In genomic region chr9:88404515-88404914, GRCm38 (mm10) we compare ENCODE assay signal across 19 mouse cellular contexts. TPM values are rescaled to one million over a fixed set of nuclear protein-coding genes. Genes with fewer than 3 reads are reported as not detected.
A peak's percentile ranks its signal among the peaks of the same experiment; 100 is the strongest.
DNase-seq lines count a peak whose midpoint lies in the region; ATAC-seq and TF ChIP-seq lines count a peak whose summit lies in the region.
"Had no signal": no experiment of that assay in that cellular context is flagged by ENCODE, and none has a peak within 500 bp of the region (broad histone marks: within the 10 kb centered on the region; RNA-seq: fewer than 3 reads in every experiment).

No protein-coding gene starts in this region.

- H3K4me1 ChIP-seq in liver, embryonic 11.5 days (replicated peaks; ENCODE audit: control insufficient read depth, insufficient read depth, low read length) = no peaks in the 10 kb centered on the region
- peaks cover 0 to 4% of the 10 kb centered on the region in 2 experiments; a peak in 1 of 4 replicates for H3K4me1 ChIP-seq in liver, embryonic 14.5 days (replicated peaks; ENCODE audit: control insufficient read depth in 2 of 2, insufficient read depth in 2 of 2, low read length in 1 of 2)
- no peaks in the 10 kb centered on the region for H3K4me1 ChIP-seq in midbrain, postnatal 0 days (ENCODE audit: insufficient read depth, low read length)
- H3K4me1 ChIP-seq: embryonic facial prominence, embryonic 13.5 days; forebrain, embryonic 10.5 days; hindbrain, embryonic 15.5 days; intestine, embryonic 15.5 days; limb, embryonic 10.5 days; midbrain, embryonic 13.5 days; neural tube, embryonic 13.5 days had no signal

- H3K9ac ChIP-seq in liver, embryonic 11.5 days (ENCODE audit: low read depth, low read length) = no peak overlapping the region
- H3K9ac ChIP-seq in liver, embryonic 14.5 days (replicated peaks) = no peak overlapping the region
- H3K9ac ChIP-seq in midbrain, postnatal 0 days (replicated peaks; ENCODE audit: low read length, poor library complexity, severe bottlenecking) = no peak overlapping the region
- H3K9ac ChIP-seq: embryonic facial prominence, embryonic 13.5 days; hindbrain, embryonic 15.5 days; intestine, embryonic 15.5 days; midbrain, embryonic 13.5 days; neural tube, embryonic 13.5 days had no signal

- no peak for TF ChIP-seq CTCF in liver, embryonic 14.5 days (IDR thresholded peaks at IDR 0.05; ENCODE audit: low read depth)
- TF ChIP-seq CTCF in midbrain, postnatal 0 days (IDR thresholded peaks at IDR 0.05) = no peak

- TF ChIP-seq EP300 in liver, embryonic 14.5 days (IDR thresholded peaks at IDR 0.05; ENCODE audit: low read depth) = no peak

- H3K27me3 ChIP-seq in liver, embryonic 11.5 days (replicated peaks; ENCODE audit: control insufficient read depth, insufficient read depth, low read length) = no peaks in the 10 kb centered on the region
- no peaks in the 10 kb centered on the region for H3K27me3 ChIP-seq in liver, embryonic 14.5 days (ENCODE audit: control insufficient read depth, insufficient read depth, low read length)
- H3K27me3 ChIP-seq in midbrain, postnatal 0 days (ENCODE audit: insufficient read depth, low read length) = no peaks in the 10 kb centered on the region
- H3K27me3 ChIP-seq: embryonic facial prominence, embryonic 13.5 days; hindbrain, embryonic 15.5 days; intestine, embryonic 15.5 days; midbrain, embryonic 13.5 days; neural tube, embryonic 13.5 days had no signal

- H3K9me3 ChIP-seq in liver, embryonic 11.5 days (ENCODE audit: control insufficient read depth, low read length) = no peaks in the 10 kb centered on the region
- H3K9me3 ChIP-seq in liver, embryonic 14.5 days (ENCODE audit: control insufficient read depth, low read length) = no peaks in the 10 kb centered on the region
- H3K9me3 ChIP-seq in midbrain, postnatal 0 days (ENCODE audit: low read length) = no peaks in the 10 kb centered on the region
- H3K9me3 ChIP-seq: embryonic facial prominence, embryonic 13.5 days; forebrain, embryonic 10.5 days; hindbrain, embryonic 15.5 days; intestine, embryonic 15.5 days; limb, embryonic 10.5 days; midbrain, embryonic 13.5 days; neural tube, embryonic 13.5 days had no signal

- 69% methylated on average over 6 of the region's 6 CpGs for WGBS in liver, embryonic 11.5 days
- WGBS in liver, embryonic 14.5 days (ENCODE audit: insufficient replicate concordance) = 50% methylated on average over 6 of the region's 6 CpGs
- 88% methylated on average over 6 of the region's 6 CpGs for WGBS in midbrain, postnatal 0 days

- no peak overlapping the region for H3K4me3 ChIP-seq in liver, embryonic 11.5 days (ENCODE audit: low read depth, low read length)
- no peak overlapping the region for H3K4me3 ChIP-seq in liver, embryonic 14.5 days (ENCODE audit: insufficient read depth in 1 of 2, low read depth in 2 of 2, low read length in 2 of 2)
- no peak overlapping the region for H3K4me3 ChIP-seq in midbrain, postnatal 0 days (ENCODE audit: low read depth, low read length)
- H3K4me3 ChIP-seq: embryonic facial prominence, embryonic 13.5 days; forebrain, embryonic 10.5 days; gastrocnemius, adult 2 months; hindbrain, embryonic 15.5 days; intestine, embryonic 15.5 days; limb, embryonic 10.5 days; midbrain, embryonic 13.5 days; neural tube, embryonic 13.5 days had no signal

- no peak for DNase-seq in liver, embryonic 11.5 days (ENCODE audit: low spot score)
- DNase-seq in liver = no peak
- no peak for DNase-seq in liver, embryonic 14.5 days (ENCODE audit: low read depth in 3 of 3, low spot score in 3 of 3)
- no peak for DNase-seq in adrenal gland, postnatal 36 days
- no peak for DNase-seq in thymus, postnatal 14 days
- DNase-seq in midbrain, postnatal 0 days (ENCODE audit: low spot score) = no peak
- DNase-seq: cerebellum, adult 9-11 months had no signal

- H3K36me3 ChIP-seq in liver, embryonic 11.5 days (ENCODE audit: control insufficient read depth, insufficient read depth, low read length) = peaks cover 8% of the 10 kb centered on the region; the same call in 1 of the 2 replicates
- H3K36me3 ChIP-seq in liver, embryonic 14.5 days (replicated peaks; ENCODE audit: control insufficient read depth, insufficient read depth, low read depth) = peaks cover 2% of the 10 kb centered on the region
- H3K36me3 ChIP-seq in midbrain, postnatal 0 days (ENCODE audit: insufficient read depth, low read length) = peaks cover 24% of the 10 kb centered on the region

- H3K4me2 ChIP-seq in liver, embryonic 11.5 days = peak overlapping the region; percentile 31; the same call in 1 of the 2 replicates
- H3K4me2 ChIP-seq in liver, embryonic 14.5 days (ENCODE audit: low read depth) = peak overlapping the region; percentile 9
- H3K4me2 ChIP-seq in midbrain, postnatal 0 days (ENCODE audit: low read depth, low read length, poor library complexity, severe bottlenecking) = no peak overlapping the region
- H3K4me2 ChIP-seq: embryonic facial prominence, embryonic 13.5 days; hindbrain, embryonic 15.5 days; intestine, embryonic 15.5 days; midbrain, embryonic 13.5 days; neural tube, embryonic 13.5 days had no signal

- ATAC-seq in liver, embryonic 11.5 days (replicated peaks; ENCODE audit: low FRiP score) = no peak
- peak; percentile 37; the same call in 1 of the 2 replicates for ATAC-seq in erythroblast, adult 5-6 weeks (replicated peaks; ENCODE audit: low FRiP score, poor library complexity, severe bottlenecking)
- ATAC-seq in liver, embryonic 14.5 days (ENCODE audit: insufficient read depth) = peak; percentile 62; the same call in 1 of the 2 replicates
- no peak for ATAC-seq in midbrain, postnatal 0 days (ENCODE audit: low FRiP score)
- ATAC-seq: intestine, embryonic 15.5 days; midbrain, embryonic 13.5 days had no signal

- no peak overlapping the region for H3K27ac ChIP-seq in liver, embryonic 11.5 days (ENCODE audit: low read depth, low read length)
- no peak overlapping the region for H3K27ac ChIP-seq in liver, embryonic 14.5 days
- H3K27ac ChIP-seq in midbrain, postnatal 0 days (ENCODE audit: low read depth, low read length) = no peak overlapping the region
- H3K27ac ChIP-seq: embryonic facial prominence, embryonic 13.5 days; forebrain, embryonic 10.5 days; gastrocnemius, adult 2 months; hindbrain, embryonic 15.5 days; intestine, embryonic 15.5 days; limb, embryonic 10.5 days; macrophage; midbrain, embryonic 13.5 days; neural tube, embryonic 13.5 days had no signal

RNA-seq across cellular contexts. Expression of gene Snx14, which starts 34.2 kb away (rescaled TPM):
- 19.6 and 23.9 TPM in 2 replicates for polyA plus RNA-seq in liver, embryonic 11.5 days (2014; fragmentation: Nextera tagmentation; extraction: Ambion mirVana)
- 12.7 and 19.6 TPM in 2 replicates for total RNA-seq in erythroblast, adult 5-6 weeks (2015; ENCODE audit: low replicate concordance)
- total RNA-seq in erythroblast, adult 5-6 weeks (2017; ENCODE audit: low replicate concordance) = 12.8 and 12.9 TPM in 2 replicates
- polyA plus RNA-seq in liver, embryonic 14.5 days (2012; rRNA removed) = 4.8 and 8.6 TPM in 2 replicates
- polyA plus RNA-seq in liver, embryonic 14.5 days (2014; fragmentation: Nextera tagmentation; extraction: Ambion mirVana) = 9.9 and 10.1 TPM in 2 replicates
- total RNA-seq in adrenal gland, postnatal 36 days (2021) = 10 to 100 TPM; 44.5 to 59.5 TPM
- total RNA-seq in midbrain, postnatal 0 days (2014; rRNA removed) = 33.5 and 43.0 TPM in 2 replicates
- polyA plus RNA-seq in midbrain, postnatal 0 days (2015; fragmentation: Nextera tagmentation; extraction: Ambion mirVana) = 28.6 TPM in 2 replicates

RNA-seq across cellular contexts. Expression of gene Gm20537, which starts 51.9 kb away (rescaled TPM):
- polyA plus RNA-seq in liver, embryonic 11.5 days (2014; fragmentation: Nextera tagmentation; extraction: Ambion mirVana) = not detected in 2 replicates
- total RNA-seq in erythroblast, adult 5-6 weeks (2015; ENCODE audit: low replicate concordance) = not detected in 2 replicates
- not detected in 2 replicates for total RNA-seq in erythroblast, adult 5-6 weeks (2017; ENCODE audit: low replicate concordance)
- 0.06 and 0.57 TPM in 2 replicates for polyA plus RNA-seq in liver, embryonic 14.5 days (2012; rRNA removed)
- polyA plus RNA-seq in liver, embryonic 14.5 days (2014; fragmentation: Nextera tagmentation; extraction: Ambion mirVana) = 0.20 TPM in 1 of 2 replicates, not detected in the other
- total RNA-seq in adrenal gland, postnatal 36 days (2021) = under 1 TPM in 1 of 2 experiments, not detected in 1; 0.73 TPM
- total RNA-seq in midbrain, postnatal 0 days (2014; rRNA removed) = 2.6 TPM in 1 of 2 replicates, not detected in the other
- 0.62 TPM in 1 of 2 replicates, not detected in the other for polyA plus RNA-seq in midbrain, postnatal 0 days (2015; fragmentation: Nextera tagmentation; extraction: Ambion mirVana)
- total RNA-seq: gastrocnemius, adult 2 months; left cerebral cortex, adult 8-10 months had no signal
- polyA plus RNA-seq: C2C12; intestine, embryonic 15.5 days; macrophage; neural tube, embryonic 13.5 days had no signal

Comparison
In these comparisons a context has a peak if more than half of its experiments do, and no peak if none do; other contexts are left out.
1. ATAC-seq: peak in erythroblast, adult 5-6 weeks (single experiment) and liver, embryonic 14.5 days (single experiment); none in liver, embryonic 11.5 days (single experiment) and midbrain, postnatal 0 days (single experiment).